Mouse (Mus musculus) lung, embryonic 15.5 days (tissue): ENCODE measurements around the gene Lrrc63. TPM values are rescaled to one million over a fixed set of nuclear protein-coding genes. Genes with fewer than 3 reads are reported as not detected.
A peak's percentile ranks its signal among the peaks of the same experiment; 100 is the strongest.

Experiments used
- ATAC-seq: fragments of 200-750 bp; cut with Nextera tagmentation; 2 replicates; pipeline ENCODE4 v1.8.0; 2017; ENCODE audit warnings: moderate number of reproducible peaks, borderline replicate concordance; ENCODE audit not compliant: low FRiP score, low TSS enrichment; ENCODE audit errors: extremely low read depth
- H3K27ac ChIP-seq: fragments of 300-500 bp; sonication (generic); 2 replicates; pipeline ENCODE4 v1.5.1; 2015; ENCODE audit warnings: moderate library complexity, mild to moderate bottlenecking, inconsistent platforms
- H3K27me3 ChIP-seq: fragments of 300-500 bp; sonication (generic); 2 replicates; pipeline ENCODE4 v1.6.1; 2015; ENCODE audit warnings: inconsistent platforms
- H3K36me3 ChIP-seq: fragments of 300-500 bp; sonication (generic); 2 replicates; pipeline ENCODE4 v1.6.1; 2015; ENCODE audit warnings: inconsistent platforms
- H3K4me1 ChIP-seq: fragments of 300-500 bp; sonication (generic); 2 replicates; pipeline ENCODE4 v1.6.1; 2015; ENCODE audit warnings: inconsistent platforms
- H3K4me2 ChIP-seq: fragments of 300-500 bp; sonication (generic); 2 replicates; pipeline ENCODE4 v1.6.1; 2015; ENCODE audit warnings: inconsistent platforms, mild to moderate bottlenecking, moderate library complexity
- H3K4me3 ChIP-seq: fragments of 300-500 bp; sonication (generic); 2 replicates; pipeline ENCODE4 v1.5.1; 2015; ENCODE audit warnings: mild to moderate bottlenecking, inconsistent platforms
- H3K9ac ChIP-seq: fragments of 300-500 bp; sonication (generic); 2 replicates; pipeline ENCODE4 v1.6.1; 2015; ENCODE audit warnings: inconsistent platforms
- H3K9me3 ChIP-seq: fragments of 300-500 bp; sonication (generic); 2 replicates; pipeline ENCODE4 v1.6.1; 2016; ENCODE audit warnings: inconsistent platforms
- WGBS: fragments of 180-500 bp; shearing (Covaris S2); methylation state at CpG from one replicate; pipeline ENCODE4 v1.1.7; 2015; 5-methylcytosine and 5-hydroxymethylcytosine counted together
- polyA plus RNA-seq: library from polyadenylated mRNA; unstranded; fragments of >200 nt; fragmentation: Nextera tagmentation; extraction: Ambion mirVana; gene quantifications from 2 replicates; pipeline ENCODE4 v1.2.1, GENCODE M21; 2015

The Lrrc63 gene
- polyA plus RNA-seq, 1 experiment from 2014 or later: not detected

DNA sequence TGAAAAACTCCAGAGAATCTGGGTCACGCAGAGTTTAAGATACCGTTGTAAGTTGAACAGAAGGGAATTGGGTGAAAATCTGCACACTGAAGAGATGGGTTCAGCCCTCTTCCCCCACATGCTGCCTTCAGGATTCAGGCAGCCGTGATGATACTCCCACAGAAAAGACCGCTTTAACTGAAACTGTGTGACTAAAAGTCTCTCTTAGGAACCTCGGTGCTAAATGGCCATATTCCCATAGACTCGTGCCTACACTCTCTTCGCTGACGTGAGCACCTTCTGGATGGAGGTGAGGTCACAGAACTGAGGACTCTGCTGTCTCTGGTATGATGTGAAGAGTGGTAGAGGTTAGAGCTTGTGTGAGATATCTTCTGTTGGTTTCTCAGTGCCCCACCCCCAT, 66.7 kb downstream of the Lrrc63 start:
- H3K36me3 ChIP-seq: no peaks in the 10 kb centered on the region
- no peak for ATAC-seq
- H3K4me3 ChIP-seq: no peak overlapping the region
- no peak overlapping the region for H3K27ac ChIP-seq
- H3K9me3 ChIP-seq: no peaks in the 10 kb centered on the region
- H3K4me2 ChIP-seq: no peak overlapping the region
- no peak overlapping the region for H3K9ac ChIP-seq
- H3K4me1 ChIP-seq: no peaks in the 10 kb centered on the region
- WGBS: 90% methylated on average over 8 of the region's 8 CpGs
- H3K27me3 ChIP-seq: no peaks in the 10 kb centered on the region

DNA sequence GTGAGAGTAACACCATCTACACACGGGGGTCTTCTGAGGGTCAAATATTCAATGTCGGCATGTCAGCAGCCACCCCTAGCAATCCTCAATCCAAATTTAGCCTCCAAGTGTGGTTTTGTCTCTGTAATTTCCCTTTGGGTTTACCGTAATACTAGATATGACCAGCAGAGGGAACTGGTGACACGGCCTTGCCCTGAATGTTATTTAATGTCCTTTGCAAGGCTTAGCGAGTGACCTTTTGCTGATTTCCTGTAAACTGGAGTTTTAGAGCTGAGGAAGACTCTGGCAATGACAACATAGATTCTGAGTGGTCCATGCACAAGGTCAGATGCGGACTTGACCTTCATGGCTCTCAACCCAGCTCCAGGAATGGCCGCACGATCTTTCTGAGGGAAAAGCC, 70.1 kb downstream of the Lrrc63 start:
- Histone ChIP-seq H3K9ac (no peak overlapping the region), H3K9me3 (no peaks in the 10 kb centered on the region), H3K27ac (no peak overlapping the region), H3K4me1 (no peaks in the 10 kb centered on the region), H3K36me3 (no peaks in the 10 kb centered on the region), H3K4me2 (no peak overlapping the region), H3K27me3 (no peaks in the 10 kb centered on the region), H3K4me3 (no peak overlapping the region)
- WGBS: 32% methylated on average over 8 of the region's 8 CpGs
- ATAC-seq: 0 out of 2 replicates have a peak, but pooled peaks have one; percentile 3

DNA sequence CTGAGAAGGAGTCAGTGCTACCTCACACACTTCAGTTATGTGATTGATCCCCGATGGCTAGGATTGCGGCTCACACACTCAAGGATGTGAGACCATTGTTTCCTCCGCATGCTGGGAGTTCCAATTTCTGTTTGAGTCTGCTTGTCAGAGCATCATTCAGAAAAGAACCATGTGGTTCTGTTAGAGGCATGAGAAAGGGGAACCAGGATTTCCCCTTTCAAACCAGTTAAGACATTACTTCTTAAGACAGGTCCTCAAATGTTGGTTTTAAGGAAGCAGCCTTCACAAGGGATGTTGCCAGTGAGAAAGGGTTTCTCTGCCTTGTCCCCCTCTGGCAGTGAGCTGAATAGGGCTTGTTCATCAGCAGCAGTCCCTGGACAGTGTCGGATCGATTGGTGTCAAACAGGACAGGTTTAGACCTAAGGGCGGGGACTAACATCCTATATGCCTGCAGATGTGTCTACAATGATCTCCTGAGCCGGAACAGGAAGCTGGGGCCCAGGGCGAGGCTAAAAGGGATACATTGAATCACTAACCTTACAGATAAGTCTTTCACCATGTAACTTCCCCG, 73.7 kb downstream of the Lrrc63 start:
- 67% methylated on average over 9 of the region's 9 CpGs for WGBS
- H3K9ac ChIP-seq: no peak overlapping the region
- ATAC-seq: no peak
- H3K27me3 ChIP-seq: no peaks in the 10 kb centered on the region
- no peak overlapping the region for H3K4me3 ChIP-seq
- H3K4me2 ChIP-seq: no peak overlapping the region
- peaks cover 7% of the 10 kb centered on the region for H3K4me1 ChIP-seq
- no peaks in the 10 kb centered on the region for H3K9me3 ChIP-seq
- H3K27ac ChIP-seq: no peak overlapping the region
- H3K36me3 ChIP-seq: no peaks in the 10 kb centered on the region

DNA sequence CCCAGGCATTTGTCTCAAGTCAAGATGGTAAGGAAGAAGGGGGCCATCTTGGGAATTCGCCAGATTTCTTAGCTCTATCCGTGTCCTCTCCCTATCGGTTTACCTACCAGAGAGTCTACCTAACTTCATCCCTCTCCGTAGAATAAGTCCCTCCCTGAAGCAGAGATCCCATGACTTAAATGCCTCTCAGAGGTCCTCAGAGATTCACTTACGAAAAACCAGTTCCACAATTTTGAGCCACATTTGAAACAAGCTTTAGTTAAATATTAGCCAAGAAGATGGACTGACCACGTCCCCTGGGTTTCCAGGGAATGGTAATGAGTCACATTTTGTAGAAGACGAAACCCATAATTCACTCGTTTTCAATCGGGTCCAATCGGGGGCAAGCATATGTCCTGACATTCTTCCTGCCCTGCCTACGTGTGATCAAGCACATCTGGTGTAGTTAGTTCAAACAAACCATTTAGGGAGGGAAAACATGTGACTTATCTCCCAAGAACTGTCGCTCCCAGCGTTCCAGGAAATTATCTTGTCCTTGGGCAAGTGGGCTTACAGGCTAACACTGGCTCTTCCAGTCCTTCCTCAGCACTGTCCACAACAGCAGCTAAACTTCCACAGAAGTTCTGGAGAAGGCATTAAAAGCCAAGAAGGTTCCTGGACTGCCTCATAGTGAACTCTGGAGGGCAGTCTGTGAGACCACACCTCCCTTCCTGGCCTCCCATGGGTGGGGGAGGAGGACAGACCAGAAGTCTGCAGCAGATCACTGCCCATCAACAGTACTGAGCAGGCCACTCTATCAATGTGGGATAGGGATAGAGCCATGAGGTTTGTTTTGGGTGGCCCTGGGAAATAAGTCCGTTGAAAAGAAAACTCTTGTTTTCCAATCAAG, 76.0 kb downstream of the Lrrc63 start:
- H3K4me3 ChIP-seq: no peak overlapping the region
- H3K27ac ChIP-seq: no peak overlapping the region
- peak; percentile 60; the same call in 1 of the 2 replicates for ATAC-seq
- H3K9ac ChIP-seq: no peak overlapping the region
- H3K4me2 ChIP-seq: no peak overlapping the region
- peaks cover 7% of the 10 kb centered on the region for H3K4me1 ChIP-seq
- H3K9me3 ChIP-seq: no peaks in the 10 kb centered on the region
- no peaks in the 10 kb centered on the region for H3K27me3 ChIP-seq
- WGBS: 39% methylated on average over 14 of the region's 14 CpGs
- H3K36me3 ChIP-seq: no peaks in the 10 kb centered on the region

DNA sequence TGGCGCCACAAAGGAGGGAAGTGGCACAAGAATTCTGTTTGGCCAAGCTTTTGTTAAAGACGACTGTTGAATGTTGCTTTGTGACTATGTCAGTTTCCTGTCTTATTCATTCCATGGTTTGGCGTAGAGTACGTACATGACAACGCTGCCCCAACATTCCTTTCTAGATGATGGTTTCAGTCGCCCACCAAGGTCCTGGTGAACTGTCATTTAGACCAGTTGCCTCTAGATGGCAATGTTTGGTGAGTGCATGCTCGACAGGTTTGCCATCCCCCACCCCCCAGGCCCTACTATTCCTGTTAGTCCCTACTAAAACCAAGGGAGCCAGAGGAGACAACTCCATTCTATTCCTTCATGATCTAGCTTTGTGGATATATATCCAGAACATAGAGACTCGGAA, 78.2 kb downstream of the Lrrc63 start:
- no peak overlapping the region for H3K27ac ChIP-seq
- H3K4me3 ChIP-seq: no peak overlapping the region
- no peak overlapping the region for H3K9ac ChIP-seq
- WGBS: 59% methylated on average over 8 of the region's 8 CpGs
- H3K27me3 ChIP-seq: no peaks in the 10 kb centered on the region
- no peaks in the 10 kb centered on the region for H3K9me3 ChIP-seq
- no peak for ATAC-seq
- peaks cover 7% of the 10 kb centered on the region for H3K4me1 ChIP-seq
- no peaks in the 10 kb centered on the region for H3K36me3 ChIP-seq
- no peak overlapping the region for H3K4me2 ChIP-seq

DNA sequence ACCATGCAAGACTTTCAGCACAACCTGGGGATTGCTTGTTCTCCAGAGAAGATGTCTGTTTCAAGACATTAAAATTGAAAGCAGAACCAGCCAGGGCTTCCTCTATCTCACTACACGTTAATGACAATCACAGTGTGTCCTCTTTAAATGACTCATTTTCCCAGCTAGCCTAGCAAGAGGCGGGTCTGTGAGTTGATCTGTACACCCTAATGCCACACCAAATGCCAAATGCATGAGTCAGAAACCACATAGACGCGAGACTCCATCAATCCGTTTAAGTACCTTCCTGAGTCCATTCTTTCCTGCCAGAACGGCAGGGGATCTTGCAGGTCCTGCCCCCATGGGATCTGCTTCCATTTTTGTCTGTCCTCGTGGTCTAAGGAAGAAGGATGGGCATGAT, 85.5 kb downstream of the Lrrc63 start:
- H3K27ac ChIP-seq: no peak overlapping the region
- ATAC-seq: no peak
- H3K4me2 ChIP-seq: no peak overlapping the region
- H3K36me3 ChIP-seq: no peaks in the 10 kb centered on the region
- no peaks in the 10 kb centered on the region for H3K9me3 ChIP-seq
- WGBS: 64% methylated on average over 7 of the region's 7 CpGs
- H3K4me1 ChIP-seq: no peaks in the 10 kb centered on the region
- no peaks in the 10 kb centered on the region for H3K27me3 ChIP-seq
- H3K4me3 ChIP-seq: no peak overlapping the region
- H3K9ac ChIP-seq: no peak overlapping the region

DNA sequence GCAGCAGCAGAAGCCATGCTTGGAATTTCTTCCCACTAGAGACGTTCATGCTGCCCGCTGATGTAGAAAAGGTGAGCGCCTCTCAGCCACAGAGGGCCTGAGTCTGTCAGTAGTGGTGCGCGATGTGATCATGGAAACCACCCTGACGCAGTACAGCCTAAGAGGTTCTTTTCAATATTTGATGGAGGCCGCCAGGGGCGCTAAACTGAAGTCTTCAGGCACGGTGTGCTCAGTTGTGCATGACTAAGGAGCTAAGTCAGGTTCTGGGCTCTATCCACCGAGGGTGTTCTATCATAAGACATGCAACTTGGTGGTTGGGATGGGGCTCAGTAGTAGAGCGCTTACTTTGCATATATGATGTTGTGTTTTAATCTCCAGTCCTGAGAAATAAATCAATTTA, 95.2 kb downstream of the Lrrc63 start:
- Histone ChIP-seq H3K4me1 (no peaks in the 10 kb centered on the region), H3K9ac (no peak overlapping the region), H3K36me3 (no peaks in the 10 kb centered on the region), H3K4me3 (no peak overlapping the region), H3K4me2 (no peak overlapping the region), H3K27ac (no peak overlapping the region), H3K9me3 (no peaks in the 10 kb centered on the region), H3K27me3 (no peaks in the 10 kb centered on the region)
- WGBS: 55% methylated on average over 11 of the region's 11 CpGs
- ATAC-seq: no peak

Other genes with a start within 250 kb of the Lrrc63 start
- 17.5 and 19.9 TPM in 2 replicates for gene Lrch1, start 183.0 kb downstream of the Lrrc63 start, polyA plus RNA-seq
- gene Rubcnl, start 114.9 kb downstream of the Lrrc63 start, polyA plus RNA-seq: 0.37 and 0.42 TPM in 2 replicates
- gene Lcp1, start 220 bp upstream of the Lrrc63 start, polyA plus RNA-seq: 53.4 and 62.6 TPM in 2 replicates
- 0.49 TPM in 1 of 2 replicates, not detected in the other for gene Cpb2, start 111.4 kb upstream of the Lrrc63 start, polyA plus RNA-seq
- gene Zc3h13, start 153.5 kb upstream of the Lrrc63 start, polyA plus RNA-seq: 26.8 and 31.2 TPM in 2 replicates